Mouse (Mus musculus): Measurements from ENCODE around the gene Lrrn4cl. TPM values are rescaled to one million over a fixed set of nuclear protein-coding genes. Genes with fewer than 3 reads are reported as not detected.
"Not testable (repeated sequence)": the region's sequence is repeated elsewhere in the genome, so short reads cannot be mapped to it uniquely, and the experiment has no call there.

Lrrn4cl gene
- total RNA-seq, 2 experiments from 2014 or later, result 0.87 to 1.1 TPM

DNA sequence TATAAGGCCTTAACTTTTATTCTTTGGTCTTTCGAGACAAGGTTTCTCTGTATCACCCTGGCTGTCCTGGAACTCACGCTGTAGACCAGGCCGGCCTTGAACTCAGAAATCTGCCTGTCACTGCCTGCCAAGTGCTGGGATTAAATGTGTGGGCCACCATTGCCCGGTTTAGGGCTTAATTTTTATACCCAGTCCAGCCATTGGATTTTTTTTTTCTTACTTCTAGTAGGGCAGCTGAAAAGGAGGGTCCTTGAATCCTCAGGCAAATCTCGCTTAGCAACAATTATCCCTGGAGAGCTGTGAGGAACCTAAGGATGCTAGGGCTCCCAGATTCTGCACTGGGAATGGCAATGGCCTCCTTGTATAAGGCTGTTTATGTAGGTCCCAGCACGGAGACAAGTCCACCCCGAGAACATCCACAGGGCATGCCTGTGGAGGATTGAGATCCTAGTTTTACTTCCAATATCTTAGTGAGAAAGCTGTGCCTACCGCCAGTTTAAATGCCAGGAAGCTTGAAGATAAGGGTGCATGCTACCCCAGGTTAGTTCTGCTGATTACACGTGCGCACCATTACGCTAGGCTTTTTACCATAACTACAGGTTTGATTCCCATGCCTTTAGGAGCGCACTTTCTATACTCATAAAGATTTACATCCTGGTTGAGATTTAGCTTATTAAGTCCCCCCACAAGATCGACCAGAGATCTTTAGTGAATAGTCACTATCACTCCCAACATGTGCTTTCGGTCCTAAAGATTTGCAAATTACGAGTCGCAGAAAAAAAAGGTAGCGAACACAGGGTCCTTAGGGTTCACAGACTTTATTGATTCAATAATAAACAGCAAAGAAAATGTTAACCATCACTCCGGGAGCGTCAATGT lies 37.3 kb downstream of the Lrrn4cl start:
- no peak for DNase-seq (ENCODE audit: extremely low spot score in 1 of 2, low spot score in 2 of 2)
- H3K27ac ChIP-seq, result peak overlapping the region; percentile 84
- intact Hi-C loops (cut with DNase I), result loop anchor here (5.0 kb wide), 1 partner anchor 46 kb away; no protein-coding TSS in a partner anchor
- peak overlapping the region; percentile 81 for H3K4me3 ChIP-seq
- no peak for TF ChIP-seq CTCF (IDR thresholded peaks at IDR 0.05)

DNA sequence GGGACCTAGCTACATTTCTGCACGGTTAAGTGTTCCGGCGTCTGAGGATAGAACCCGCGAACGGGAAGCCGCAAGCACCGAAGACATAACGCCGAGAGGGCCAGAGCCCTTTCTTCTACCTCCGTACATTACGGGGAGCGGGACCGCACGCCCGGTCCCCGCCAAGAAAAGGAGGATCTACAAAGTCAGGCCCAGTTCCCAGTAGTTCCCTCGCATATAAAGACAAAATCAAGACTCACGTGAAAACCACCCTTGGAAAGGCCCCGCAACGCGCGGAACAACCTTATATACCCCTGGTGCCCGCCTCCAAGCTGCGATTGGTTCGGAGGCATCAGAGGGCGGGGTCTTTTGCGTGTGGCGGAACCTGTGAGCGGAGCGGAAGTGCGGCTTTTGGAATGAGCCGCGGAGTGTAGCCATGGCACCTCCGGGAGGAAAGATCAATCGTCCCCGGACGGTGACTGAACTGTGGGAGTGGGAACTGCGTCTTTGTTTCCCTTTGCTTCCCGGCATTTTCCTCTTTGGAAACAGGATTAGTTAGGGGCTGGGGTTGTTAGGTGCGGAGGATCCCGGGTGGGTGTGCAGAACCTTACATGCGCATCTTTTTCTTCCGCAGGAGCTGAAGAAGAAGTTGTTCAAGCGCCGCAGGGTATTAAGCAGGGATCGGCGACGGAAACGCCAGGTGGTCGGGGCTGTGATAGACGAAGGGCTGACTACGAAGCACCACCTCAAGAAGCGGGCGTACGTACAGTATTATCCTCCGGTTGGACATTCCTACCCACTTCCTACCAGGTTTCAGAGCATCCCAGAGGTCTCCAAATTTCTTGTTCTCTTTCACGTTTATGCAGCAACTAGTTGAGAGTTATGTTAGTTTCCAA lies 38.2 kb downstream of the Lrrn4cl start, which contains the start of the genes 1810009A15Rik and Gm49416:
Gene 1810009A15Rik, plus strand, starts transcription at position 343 of the 875 bp plus-strand sequence.
Gene Gm49416, plus strand, starts transcription at position 416 of the 875 bp plus-strand sequence.
- DNase-seq (ENCODE audit: extremely low spot score in 1 of 2, low spot score in 2 of 2), result peak; percentile 92 to 94
- TF ChIP-seq CTCF (IDR thresholded peaks at IDR 0.05), result no peak
- H3K27ac ChIP-seq, result peak within 1 kb of the TSS; percentile 86
- peak within 1 kb of the TSS; percentile 81 for H3K4me3 ChIP-seq
- intact Hi-C loops (cut with DNase I), result loop anchor here (5.0 kb wide), 1 partner anchor 46 kb away; no protein-coding TSS in a partner anchor

DNA sequence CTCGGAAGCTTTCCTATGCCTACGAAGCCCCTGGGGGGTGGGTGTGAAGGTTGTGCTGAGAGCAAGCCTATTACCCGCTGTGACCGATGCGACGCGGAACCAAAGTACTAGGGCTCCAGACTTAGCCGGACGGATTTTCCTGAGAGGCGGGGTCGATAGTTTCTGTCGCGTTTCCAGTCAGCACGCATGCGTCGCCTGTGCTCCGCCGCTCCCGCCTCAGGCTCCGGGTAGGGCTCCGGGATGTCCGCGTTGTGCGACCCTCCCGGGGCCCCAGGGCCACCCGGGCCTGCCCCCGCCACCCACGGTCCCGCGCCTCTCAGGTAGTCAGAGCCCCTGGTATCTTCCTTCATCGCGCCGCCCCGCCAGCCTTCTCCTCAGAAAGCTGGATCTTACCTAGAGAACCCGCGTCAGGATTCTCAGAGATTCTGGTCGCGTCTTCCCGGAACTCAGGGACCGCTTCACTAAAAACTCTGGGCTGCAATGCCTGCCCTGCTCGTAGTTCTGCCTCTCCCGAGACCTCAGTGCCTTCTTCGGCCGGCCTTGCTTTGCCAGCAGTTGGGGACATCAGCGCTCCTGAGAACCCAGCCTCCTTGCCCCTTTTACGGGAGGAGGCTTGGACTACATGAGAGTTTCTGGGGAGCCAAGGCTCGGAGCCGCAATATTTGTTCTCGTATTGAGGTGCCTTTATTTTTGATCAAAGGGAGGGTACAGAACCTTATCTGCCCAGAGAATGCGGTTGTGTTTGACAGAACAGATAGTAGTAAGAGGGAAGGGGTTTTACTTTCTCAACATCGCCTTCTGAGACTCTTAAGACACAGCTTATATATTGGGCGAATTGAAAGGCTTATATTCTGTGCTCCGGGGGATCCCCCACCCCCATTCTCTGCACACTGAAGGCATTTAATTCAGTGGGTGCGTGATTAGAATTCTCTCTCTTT lies 42.5 kb downstream of the Lrrn4cl start, which contains the start of gene Ints5:
Gene Ints5, plus strand, starts transcription at position 177 of the 938 bp plus-strand sequence.
- DNase-seq (ENCODE audit: extremely low spot score in 1 of 2, low spot score in 2 of 2), result peak; percentile 85 to 88
- no peak for TF ChIP-seq CTCF (IDR thresholded peaks at IDR 0.05)
- Histone ChIP-seq H3K27ac (peak within 1 kb of the TSS; percentile 81), H3K4me3 (peak within 1 kb of the TSS; percentile 56)
- intact Hi-C loops (cut with DNase I), result no loop called here

DNA sequence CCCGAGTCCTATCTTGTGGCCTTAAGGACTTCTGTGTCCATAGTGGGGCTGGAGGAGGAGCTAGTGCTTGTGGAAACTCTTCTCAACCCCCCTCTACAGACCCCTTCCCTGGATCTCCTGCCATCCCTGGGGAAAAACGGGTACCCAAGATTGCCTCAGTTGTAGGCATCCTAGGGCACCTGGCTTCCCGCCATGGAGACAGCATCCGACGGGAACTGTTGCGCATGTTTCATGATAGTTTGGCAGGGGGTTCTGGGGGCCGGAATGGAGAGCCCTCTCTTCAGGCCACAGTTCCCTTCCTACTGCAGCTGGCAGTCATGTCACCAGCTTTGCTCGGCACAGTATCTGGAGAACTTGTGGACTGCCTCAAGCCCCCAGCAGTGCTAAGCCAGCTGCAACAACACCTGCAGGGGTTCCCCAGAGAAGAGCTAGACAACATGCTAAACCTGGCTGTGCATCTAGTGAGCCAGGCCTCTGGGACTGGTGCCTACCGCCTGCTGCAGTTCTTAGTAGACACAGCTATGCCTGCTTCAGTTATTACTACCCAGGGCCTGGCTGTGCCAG lies 44.9 kb downstream of the Lrrn4cl start:
- Histone ChIP-seq H3K27ac (no peak overlapping the region), H3K4me3 (no peak overlapping the region)
- DNase-seq (ENCODE audit: extremely low spot score in 1 of 2, low spot score in 2 of 2), result no peak
- intact Hi-C loops (cut with DNase I), result no loop called here
- TF ChIP-seq CTCF (IDR thresholded peaks at IDR 0.05), result no peak

DNA sequence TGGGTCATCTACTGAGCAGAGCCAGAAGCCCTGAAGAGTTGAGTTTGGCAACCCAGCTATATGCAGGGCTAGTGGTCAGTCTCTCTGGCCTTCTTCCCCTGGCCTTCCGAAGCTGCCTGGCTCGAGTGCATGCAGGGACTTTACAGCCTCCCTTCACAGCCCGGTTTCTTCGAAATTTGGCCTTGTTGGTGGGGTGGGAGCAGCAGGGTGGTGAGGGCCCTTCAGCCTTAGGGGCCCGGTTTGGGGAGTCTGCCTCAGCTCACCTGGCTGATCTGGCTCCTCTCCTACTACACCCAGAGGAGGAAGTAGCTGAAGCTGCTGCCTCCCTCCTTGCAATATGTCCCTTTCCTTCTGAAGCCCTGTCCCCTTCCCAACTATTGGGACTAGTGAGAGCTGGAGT lies 45.7 kb downstream of the Lrrn4cl start:
- H3K27ac ChIP-seq; H3K4me3 ChIP-seq; intact Hi-C loops (cut with DNase I); DNase-seq (ENCODE audit: extremely low spot score in 1 of 2, low spot score in 2 of 2): not testable (repeated sequence)

DNA sequence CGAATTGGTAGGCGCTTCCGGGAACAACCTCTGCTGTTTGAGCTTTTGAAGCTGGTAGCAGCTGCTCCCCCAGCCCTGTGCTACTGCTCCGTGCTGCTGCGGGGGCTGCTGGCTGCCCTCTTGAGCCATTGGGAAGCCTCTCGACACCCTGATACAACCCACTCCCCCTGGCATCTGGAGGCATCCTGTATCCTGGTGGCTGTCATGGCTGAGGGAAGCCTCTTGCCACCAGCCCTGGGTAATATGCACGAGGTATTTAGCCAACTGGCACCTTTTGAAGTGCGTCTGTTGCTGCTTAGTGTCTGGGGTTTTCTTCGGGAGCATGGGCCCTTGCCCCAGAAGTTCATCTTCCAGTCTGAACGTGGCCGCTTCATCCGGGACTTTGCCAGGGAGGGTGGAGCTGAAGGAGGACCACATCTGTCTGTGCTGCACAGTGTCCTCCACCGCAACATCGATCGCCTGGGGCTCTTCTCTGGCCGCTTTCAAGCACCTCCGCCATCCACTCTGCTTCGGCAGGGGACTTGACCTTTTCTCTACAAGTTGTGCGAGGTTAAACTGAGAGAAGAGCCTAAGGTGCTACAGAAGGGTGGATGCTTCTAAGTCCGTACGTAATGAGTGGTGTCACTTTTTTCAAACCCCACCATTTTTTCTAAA lies 46.8 kb downstream of the Lrrn4cl start:
- peak; percentile 36 to 37 for DNase-seq (ENCODE audit: extremely low spot score in 1 of 2, low spot score in 2 of 2)
- intact Hi-C loops (cut with DNase I), result not testable (repeated sequence)
- Histone ChIP-seq H3K27ac (peak overlapping the region; percentile 69), H3K4me3 (peak overlapping the region; percentile 72)

DNA sequence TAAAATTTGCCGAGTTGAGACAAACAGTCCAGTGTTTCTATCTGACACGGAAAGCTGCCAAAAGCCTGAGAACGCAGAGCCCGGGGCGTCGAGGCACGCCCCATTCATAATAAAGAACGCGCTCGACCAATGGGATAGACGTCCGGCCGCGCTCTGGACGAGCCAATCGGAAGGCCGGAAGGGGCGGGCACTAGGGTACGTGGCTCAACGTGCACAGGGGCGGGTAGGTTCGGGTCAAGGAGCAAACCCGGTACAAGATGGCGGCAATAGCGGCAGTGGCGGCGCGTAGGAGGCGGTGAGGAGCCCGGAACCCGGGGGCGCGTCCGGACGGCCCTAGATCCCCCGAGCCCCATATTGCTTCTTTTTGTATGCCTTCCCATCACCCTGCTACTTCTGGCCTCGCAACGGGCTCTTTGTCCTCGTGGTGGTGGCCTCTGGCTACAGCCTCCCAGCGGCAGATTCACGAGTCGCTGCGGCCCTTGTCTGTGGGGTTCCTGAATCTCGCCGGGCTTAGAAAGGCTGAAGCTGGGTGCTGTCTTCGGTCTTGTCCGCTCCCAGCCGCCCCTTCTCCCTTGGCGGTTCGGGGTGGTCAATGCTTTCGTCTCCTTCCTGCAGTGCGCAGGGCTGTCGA lies 47.4 kb downstream of the Lrrn4cl start, which contains the start of gene Ganab:
Gene Ganab, plus strand, starts transcription at position 207 of the 631 bp plus-strand sequence.
- no peak; the same call in 1 of the 2 replicates for TF ChIP-seq CTCF (IDR thresholded peaks at IDR 0.05)
- H3K4me3 ChIP-seq, result peak within 1 kb of the TSS; percentile 72
- H3K27ac ChIP-seq, result peak within 1 kb of the TSS; percentile 91
- peak; percentile 94 to 96 for DNase-seq (ENCODE audit: extremely low spot score in 1 of 2, low spot score in 2 of 2)
- intact Hi-C loops (cut with DNase I), result no loop called here

DNA sequence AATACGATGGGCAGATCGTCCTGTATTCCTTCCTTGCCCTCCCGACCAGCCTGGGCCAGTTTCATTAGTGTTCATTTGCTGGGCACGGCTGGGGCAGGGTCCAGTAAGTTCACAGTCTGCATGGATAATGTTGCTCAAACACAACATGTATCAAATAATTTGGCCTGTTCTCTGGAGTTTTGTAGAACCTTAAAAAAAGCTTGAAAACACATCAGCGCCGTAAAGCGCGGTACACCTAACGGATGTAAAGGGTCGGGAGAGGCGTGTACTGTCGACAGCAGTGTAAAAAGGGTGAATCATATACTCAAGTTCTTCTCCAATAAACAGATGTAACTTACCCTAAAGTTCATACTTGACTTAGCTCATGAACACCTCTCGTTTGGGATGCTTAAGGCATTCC lies 48.0 kb downstream of the Lrrn4cl start:
- H3K4me3 ChIP-seq, result peak overlapping the region; percentile 72
- intact Hi-C loops (cut with DNase I), result no loop called here
- no peak for DNase-seq (ENCODE audit: extremely low spot score in 1 of 2, low spot score in 2 of 2)
- peak overlapping the region; percentile 91 for H3K27ac ChIP-seq
- TF ChIP-seq CTCF (IDR thresholded peaks at IDR 0.05), result no peak

DNA sequence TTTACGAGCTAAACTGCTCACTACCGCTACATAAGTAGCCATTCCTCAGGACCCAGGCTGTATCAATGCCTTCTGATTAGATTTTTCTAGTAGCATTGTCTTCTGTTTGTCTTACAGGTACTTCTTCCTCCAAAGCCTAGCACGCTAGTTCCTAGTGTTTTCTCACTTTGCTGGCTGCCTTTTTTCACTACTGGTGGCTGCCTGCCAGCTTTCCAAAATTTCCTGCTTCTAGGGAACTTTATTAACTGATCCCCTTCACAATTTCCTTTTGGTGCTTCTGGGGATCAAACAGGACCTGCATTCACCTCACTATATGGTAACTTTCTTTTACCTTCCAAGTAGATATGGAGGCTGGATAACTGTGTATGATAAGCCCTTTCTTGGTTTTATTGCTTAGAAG lies 48.5 kb downstream of the Lrrn4cl start:
- DNase-seq (ENCODE audit: extremely low spot score in 1 of 2, low spot score in 2 of 2), result no peak
- intact Hi-C loops (cut with DNase I), result no loop called here
- no peak for TF ChIP-seq CTCF (IDR thresholded peaks at IDR 0.05)
- no peak overlapping the region for H3K27ac ChIP-seq
- H3K4me3 ChIP-seq, result peak overlapping the region; percentile 72

DNA sequence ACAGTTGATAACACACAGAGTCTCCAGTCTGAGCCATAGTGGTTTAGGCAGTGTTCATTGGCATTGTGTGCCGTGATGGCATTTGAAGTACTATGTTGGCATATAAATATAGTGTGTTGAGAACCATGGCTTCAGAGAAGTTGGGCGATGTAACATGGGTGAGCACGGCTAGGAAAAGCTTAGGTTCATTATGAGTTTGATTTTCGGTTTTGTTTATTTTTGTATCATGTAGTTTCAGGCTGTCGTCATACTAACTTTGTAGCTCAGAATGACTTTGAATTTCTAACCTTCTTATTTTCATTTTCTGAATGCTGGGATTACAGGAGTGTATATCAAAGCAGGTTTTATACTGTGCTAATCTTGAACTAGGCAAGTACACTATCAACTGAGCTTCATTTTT lies 52.8 kb downstream of the Lrrn4cl start:
- intact Hi-C loops (cut with DNase I), result no loop called here
- H3K4me3 ChIP-seq, result no peak overlapping the region
- DNase-seq (ENCODE audit: extremely low spot score in 1 of 2, low spot score in 2 of 2), result no peak
- H3K27ac ChIP-seq, result no peak overlapping the region
- TF ChIP-seq CTCF (IDR thresholded peaks at IDR 0.05), result no peak

Small RNAs within 50 kb of the gene (microRNA-seq; reads per million reads assigned to microRNA genes)
- 0 reads per million in 2 experiments for gene Mir5136

Other genes with a start within 250 kb of the Lrrn4cl start
- gene Slc22a6, start 232.7 kb upstream of the Lrrn4cl start, total RNA-seq (2021), result 1 to 10 TPM; 5.2 to 7.3 TPM
- gene Chrm1, start 187.0 kb upstream of the Lrrn4cl start, total RNA-seq (2021), result 100 to 1,000 TPM; 152 to 155 TPM
- gene Slc3a2, start 127.4 kb upstream of the Lrrn4cl start, total RNA-seq (2021), result 100 to 1,000 TPM; 144 to 154 TPM
- 10 to 100 TPM; 48.5 to 53.1 TPM for gene Wdr74, start 114.9 kb upstream of the Lrrn4cl start, total RNA-seq (2021)
- gene 1700092M07Rik, start 110.0 kb upstream of the Lrrn4cl start, total RNA-seq (2021), result 1 to 10 TPM; 1.4 to 1.8 TPM
- 10 to 100 TPM; 71.2 to 77.9 TPM for gene Stx5a, start 109.4 kb upstream of the Lrrn4cl start, total RNA-seq (2021)
- 10 to 100 TPM; 90.2 to 98.8 TPM for gene Nxf1, start 93.7 kb upstream of the Lrrn4cl start, total RNA-seq (2021)
- 10 to 100 TPM; 63.8 to 66.8 TPM for gene Tmem223, start 79.8 kb upstream of the Lrrn4cl start, total RNA-seq (2021)
- gene Tmem179b, start 76.3 kb upstream of the Lrrn4cl start, total RNA-seq (2021), result 1 to 10 TPM; 8.2 to 8.7 TPM
- 10 to 100 TPM; 13.1 to 14.3 TPM for gene Taf6l, start 64.4 kb upstream of the Lrrn4cl start, total RNA-seq (2021)
- gene Polr2g, start 52.2 kb upstream of the Lrrn4cl start, total RNA-seq (2021), result 100 to 1,000 TPM in 1 of 2 experiments, 10 to 100 TPM in 1; 96.6 to 105 TPM
- 1 to 10 TPM; 5.3 to 6.7 TPM for gene Zbtb3, start 48.2 kb upstream of the Lrrn4cl start, total RNA-seq (2021)
- gene Ttc9c, start 31.4 kb upstream of the Lrrn4cl start, total RNA-seq (2021), result 10 to 100 TPM; 34.5 to 36.7 TPM
- gene Hnrnpul2, start 30.8 kb upstream of the Lrrn4cl start, total RNA-seq (2021), result 100 to 1,000 TPM; 125 to 129 TPM
- not detected for gene AC129217.1, start 21.0 kb upstream of the Lrrn4cl start, total RNA-seq (2021)
- 100 to 1,000 TPM; 109 TPM for gene Bscl2, start 13.3 kb upstream of the Lrrn4cl start, total RNA-seq (2021)
- 100 to 1,000 TPM; 184 to 198 TPM for gene Gng3, start 11.6 kb upstream of the Lrrn4cl start, total RNA-seq (2021)
- 10 to 100 TPM; 86.1 to 94.7 TPM for gene Ubxn1, start 20.7 kb downstream of the Lrrn4cl start, total RNA-seq (2021)
- 10 to 100 TPM; 33.1 to 36.2 TPM for gene Uqcc3, start 30.2 kb downstream of the Lrrn4cl start, total RNA-seq (2021)
- gene Lbhd1, start 33.0 kb downstream of the Lrrn4cl start, total RNA-seq (2021), result 1 to 10 TPM; 6.5 to 9.3 TPM
- gene Gm49403, start 33.2 kb downstream of the Lrrn4cl start, total RNA-seq (2021), result not detected
- 10 to 100 TPM; 22.5 to 23.2 TPM for gene 1810009A15Rik, start 38.1 kb downstream of the Lrrn4cl start, total RNA-seq (2021)
- 1 to 10 TPM; 1.2 to 6.7 TPM for gene Gm49416, start 38.2 kb downstream of the Lrrn4cl start, total RNA-seq (2021)
- 10 to 100 TPM; 21.7 to 22.9 TPM for gene Ints5, start 42.2 kb downstream of the Lrrn4cl start, total RNA-seq (2021)
- 100 to 1,000 TPM in 1 of 2 experiments, 10 to 100 TPM in 1; 96.4 to 104 TPM for gene Ganab, start 47.3 kb downstream of the Lrrn4cl start, total RNA-seq (2021)
- 100 to 1,000 TPM; 172 to 173 TPM for gene B3gat3, start 69.6 kb downstream of the Lrrn4cl start, total RNA-seq (2021)
- gene Rom1, start 78.6 kb downstream of the Lrrn4cl start, total RNA-seq (2021), result 1 to 10 TPM; 5.6 to 7.2 TPM
- 10 to 100 TPM; 11.0 to 13.7 TPM for gene Eml3, start 78.8 kb downstream of the Lrrn4cl start, total RNA-seq (2021)
- gene Mta2, start 91.1 kb downstream of the Lrrn4cl start, total RNA-seq (2021), result 10 to 100 TPM; 55.5 to 55.6 TPM
- gene Tut1, start 103.1 kb downstream of the Lrrn4cl start, total RNA-seq (2021), result 10 to 100 TPM; 21.4 to 22.4 TPM
- gene Eef1g, start 116.3 kb downstream of the Lrrn4cl start, total RNA-seq (2021), result 100 to 1,000 TPM; 228 to 236 TPM
- 10 to 100 TPM; 22.5 to 32.2 TPM for gene Ahnak, start 138.5 kb downstream of the Lrrn4cl start, total RNA-seq (2021)
- not detected for gene Scgb1a1, start 237.2 kb downstream of the Lrrn4cl start, total RNA-seq (2021)

Data from left cerebral cortex, adult 2 months (tissue).